Mouse (Mus musculus): ENCODE results near the gene Kat14. TPM values are rescaled to one million over a fixed set of nuclear protein-coding genes. Genes with fewer than 3 reads are reported as not detected.

Gene Kat14
- polyA plus RNA-seq (2014; fragmentation: Nextera tagmentation; extraction: Ambion mirVana) = 31.1 and 36.8 TPM in 2 replicates

GRCm38 (mm10) chr2:144368400-144369019 lies at the start of gene Kat14, which contains the start of gene Pet117:
TSS of gene Kat14 (plus strand) at chr2:144368983.
TSS of gene Pet117 (plus strand) at chr2:144368996.
- no peaks in the 10 kb centered on the region for H3K27me3 ChIP-seq (ENCODE audit: control insufficient read depth, insufficient read depth, low read length)
- ATAC-seq (ENCODE audit: low FRiP score) = peak; percentile 96
- DNase-seq (ENCODE audit: low spot score, missing footprints) = peak; percentile 100
- H3K4me2 ChIP-seq = peak within 1 kb of the TSS; percentile 61
- H3K9me3 ChIP-seq (ENCODE audit: control insufficient read depth, low read length) = no peaks in the 10 kb centered on the region
- H3K4me3 ChIP-seq (ENCODE audit: low read depth, low read length) = peak within 1 kb of the TSS; percentile 74
- WGBS = 7% methylated on average over 38 of the region's 38 CpGs
- H3K36me3 ChIP-seq (ENCODE audit: control insufficient read depth, insufficient read depth, low read length) = no peaks in the 10 kb centered on the region
- peak within 1 kb of the TSS; percentile 87 for H3K27ac ChIP-seq (ENCODE audit: low read depth, low read length)
- H3K9ac ChIP-seq (ENCODE audit: low read length) = peak within 1 kb of the TSS; percentile 90
- peaks cover 4% of the 10 kb centered on the region; the same call in 1 of the 2 replicates for H3K4me1 ChIP-seq (ENCODE audit: control insufficient read depth, insufficient read depth, low read length)

GRCm38 (mm10) chr2:144324218-144324617 lies 44.6 kb upstream of the Kat14 start:
- Histone ChIP-seq H3K9ac (ENCODE audit: low read length) (no peak overlapping the region), H3K36me3 (ENCODE audit: control insufficient read depth, insufficient read depth, low read length) (no peaks in the 10 kb centered on the region), H3K4me2 (no peak overlapping the region), H3K4me1 (ENCODE audit: control insufficient read depth, insufficient read depth, low read length) (no peaks in the 10 kb centered on the region), H3K27me3 (ENCODE audit: control insufficient read depth, insufficient read depth, low read length) (peaks cover 11% of the 10 kb centered on the region), H3K4me3 (ENCODE audit: low read depth, low read length) (no peak overlapping the region), H3K9me3 (ENCODE audit: control insufficient read depth, low read length) (no peaks in the 10 kb centered on the region), H3K27ac (ENCODE audit: low read depth, low read length) (no peak overlapping the region)
- no peak for DNase-seq (ENCODE audit: low spot score, missing footprints)
- WGBS = 67% methylated on average over 3 of the region's 3 CpGs
- ATAC-seq (ENCODE audit: low FRiP score) = no peak

- DNase-seq (ENCODE audit: low spot score, missing footprints) (peak; percentile 85), ATAC-seq (ENCODE audit: low FRiP score) (no peak)
- 3% methylated on average over 9 of the region's 10 CpGs for WGBS
- Histone ChIP-seq H3K4me2 (no peak overlapping the region), H3K9me3 (ENCODE audit: control insufficient read depth, low read length) (no peaks in the 10 kb centered on the region), H3K4me1 (ENCODE audit: control insufficient read depth, insufficient read depth, low read length) (peaks cover 20% of the 10 kb centered on the region), H3K27me3 (ENCODE audit: control insufficient read depth, insufficient read depth, low read length) (peaks cover 63% of the 10 kb centered on the region), H3K36me3 (ENCODE audit: control insufficient read depth, insufficient read depth, low read length) (no peaks in the 10 kb centered on the region), H3K9ac (ENCODE audit: low read length) (no peak overlapping the region), H3K27ac (ENCODE audit: low read depth, low read length) (no peak overlapping the region), H3K4me3 (ENCODE audit: low read depth, low read length) (no peak overlapping the region)
Measured at GRCm38 (mm10) chr2:144329451-144329850, 39.3 kb upstream of the Kat14 start.

GRCm38 (mm10) chr2:144329937-144330336 lies 38.8 kb upstream of the Kat14 start:
- Histone ChIP-seq H3K9me3 (ENCODE audit: control insufficient read depth, low read length) (no peaks in the 10 kb centered on the region), H3K27me3 (ENCODE audit: control insufficient read depth, insufficient read depth, low read length) (peaks cover 65% of the 10 kb centered on the region), H3K4me3 (ENCODE audit: low read depth, low read length) (peak overlapping the region; percentile 42; the same call in 1 of the 2 replicates), H3K4me2 (no peak overlapping the region), H3K9ac (ENCODE audit: low read length) (no peak overlapping the region), H3K4me1 (ENCODE audit: control insufficient read depth, insufficient read depth, low read length) (peaks cover 20% of the 10 kb centered on the region), H3K36me3 (ENCODE audit: control insufficient read depth, insufficient read depth, low read length) (no peaks in the 10 kb centered on the region), H3K27ac (ENCODE audit: low read depth, low read length) (no peak overlapping the region)
- ATAC-seq (ENCODE audit: low FRiP score) (peak; percentile 23; the same call in 1 of the 2 replicates), DNase-seq (ENCODE audit: low spot score, missing footprints) (peak; percentile 90)
- 2% methylated on average over 10 of the region's 10 CpGs for WGBS

- ATAC-seq (ENCODE audit: low FRiP score) = peak; percentile 17
- peaks cover 20% of the 10 kb centered on the region for H3K4me1 ChIP-seq (ENCODE audit: control insufficient read depth, insufficient read depth, low read length)
- H3K27me3 ChIP-seq (ENCODE audit: control insufficient read depth, insufficient read depth, low read length) = peaks cover 66% of the 10 kb centered on the region
- H3K9me3 ChIP-seq (ENCODE audit: control insufficient read depth, low read length) = no peaks in the 10 kb centered on the region
- no peaks in the 10 kb centered on the region for H3K36me3 ChIP-seq (ENCODE audit: control insufficient read depth, insufficient read depth, low read length)
- peak overlapping the region; percentile 42 for H3K4me3 ChIP-seq (ENCODE audit: low read depth, low read length)
- DNase-seq (ENCODE audit: low spot score, missing footprints) = peak; percentile 95
- peak overlapping the region; percentile 75 for H3K4me2 ChIP-seq
- peak overlapping the region; percentile 36; the same call in 1 of the 2 replicates for H3K9ac ChIP-seq (ENCODE audit: low read length)
- WGBS = under 1% methylated on average over 41 of the region's 41 CpGs
- H3K27ac ChIP-seq (ENCODE audit: low read depth, low read length) = no peak overlapping the region
Measured at GRCm38 (mm10) chr2:144330352-144330959, 38.3 kb upstream of the Kat14 start.

- no peaks in the 10 kb centered on the region for H3K36me3 ChIP-seq (ENCODE audit: control insufficient read depth, insufficient read depth, low read length)
- no peak overlapping the region for H3K27ac ChIP-seq (ENCODE audit: low read depth, low read length)
- ATAC-seq (ENCODE audit: low FRiP score) (peak; percentile 39), DNase-seq (ENCODE audit: low spot score, missing footprints) (no peak)
- under 1% methylated on average over 47 of the region's 50 CpGs for WGBS
- H3K9me3 ChIP-seq (ENCODE audit: control insufficient read depth, low read length) = no peaks in the 10 kb centered on the region
- H3K4me1 ChIP-seq (ENCODE audit: control insufficient read depth, insufficient read depth, low read length) = peaks cover 20% of the 10 kb centered on the region
- peak overlapping the region; percentile 42 for H3K4me3 ChIP-seq (ENCODE audit: low read depth, low read length)
- H3K27me3 ChIP-seq (ENCODE audit: control insufficient read depth, insufficient read depth, low read length) = peaks cover 66% of the 10 kb centered on the region
- H3K9ac ChIP-seq (ENCODE audit: low read length) = peak overlapping the region; percentile 36; the same call in 1 of the 2 replicates
- H3K4me2 ChIP-seq = peak overlapping the region; percentile 75
Measured at GRCm38 (mm10) chr2:144330960-144331371, 37.8 kb upstream of the Kat14 start.

GRCm38 (mm10) chr2:144331401-144332302 lies 37.1 kb upstream of the Kat14 start, which contains the start of gene Ovol2:
TSS of gene Ovol2 (minus strand) at chr2:144332146.
- H3K9ac ChIP-seq (ENCODE audit: low read length) = peak within 1 kb of the TSS; percentile 36
- H3K27me3 ChIP-seq (ENCODE audit: control insufficient read depth, insufficient read depth, low read length) = peaks cover 66% of the 10 kb centered on the region
- H3K4me3 ChIP-seq (ENCODE audit: low read depth, low read length) = peak within 1 kb of the TSS; percentile 42
- no peaks in the 10 kb centered on the region for H3K9me3 ChIP-seq (ENCODE audit: control insufficient read depth, low read length)
- H3K4me1 ChIP-seq (ENCODE audit: control insufficient read depth, insufficient read depth, low read length) = peaks cover 20% of the 10 kb centered on the region
- H3K36me3 ChIP-seq (ENCODE audit: control insufficient read depth, insufficient read depth, low read length) = no peaks in the 10 kb centered on the region
- peak within 1 kb of the TSS; percentile 75 for H3K4me2 ChIP-seq
- DNase-seq (ENCODE audit: low spot score, missing footprints) = peak; percentile 94
- no peak within 1 kb of the TSS for H3K27ac ChIP-seq (ENCODE audit: low read depth, low read length)
- peak; percentile 61 for ATAC-seq (ENCODE audit: low FRiP score)
- 1% methylated on average over 62 of the region's 62 CpGs for WGBS

- peak overlapping the region; percentile 19; the same call in 1 of the 2 replicates for H3K4me3 ChIP-seq (ENCODE audit: low read depth, low read length)
- peak overlapping the region; percentile 40 for H3K4me2 ChIP-seq
- DNase-seq (ENCODE audit: low spot score, missing footprints) (peak; percentile 91), ATAC-seq (ENCODE audit: low FRiP score) (no peak)
- H3K27ac ChIP-seq (ENCODE audit: low read depth, low read length) = no peak overlapping the region
- H3K4me1 ChIP-seq (ENCODE audit: control insufficient read depth, insufficient read depth, low read length) = peaks cover 20% of the 10 kb centered on the region
- no peaks in the 10 kb centered on the region for H3K9me3 ChIP-seq (ENCODE audit: control insufficient read depth, low read length)
- H3K9ac ChIP-seq (ENCODE audit: low read length) = no peak overlapping the region
- H3K27me3 ChIP-seq (ENCODE audit: control insufficient read depth, insufficient read depth, low read length) = peaks cover 66% of the 10 kb centered on the region
- 9% methylated on average over 9 of the region's 9 CpGs for WGBS
- H3K36me3 ChIP-seq (ENCODE audit: control insufficient read depth, insufficient read depth, low read length) = no peaks in the 10 kb centered on the region
Measured at GRCm38 (mm10) chr2:144332486-144332885, 36.3 kb upstream of the Kat14 start.
